Mouse (Mus musculus) embryonic facial prominence, embryonic 10.5 days (tissue): Measurements from ENCODE around the gene Acsm5. TPM values are rescaled to one million over a fixed set of nuclear protein-coding genes. Genes with fewer than 3 reads are reported as not detected.
A peak's percentile ranks its signal among the peaks of the same experiment; 100 is the strongest.

ENCODE experiments used
- DNase-seq: peaks from one replicate; pipeline ENCODE4 v3.0.0-alpha.2; 2017; ENCODE audit warnings: low spot score
- H3K27ac ChIP-seq: fragments of 300-500 bp; sonication (generic); replicated peaks from 2 replicates; pipeline ENCODE4 v1.5.1; 2016; ENCODE audit warnings: mild to moderate bottlenecking
- H3K27me3 ChIP-seq: fragments of 300-500 bp; sonication (generic); replicated peaks from 2 replicates; pipeline ENCODE4 v1.6.1; 2016; ENCODE audit warnings: low read depth, mild to moderate bottlenecking; ENCODE audit not compliant: poor library complexity, severe bottlenecking
- H3K36me3 ChIP-seq: fragments of 300-500 bp; sonication (generic); replicated peaks from 2 replicates; pipeline ENCODE4 v1.6.1; 2016; ENCODE audit warnings: mild to moderate bottlenecking, moderate library complexity
- H3K4me1 ChIP-seq: fragments of 300-500 bp; sonication (generic); 2 replicates; pipeline ENCODE4 v1.6.1; 2016
- H3K4me3 ChIP-seq: fragments of 300-500 bp; sonication (generic); 2 replicates; pipeline ENCODE4 v1.5.1; 2016; ENCODE audit warnings: mild to moderate bottlenecking, moderate library complexity
- H3K9me3 ChIP-seq: fragments of 300-500 bp; sonication (generic); 2 replicates; pipeline ENCODE4 v1.6.1; 2016; ENCODE audit warnings: mild to moderate bottlenecking
- WGBS: fragments of 180-500 bp; shearing (Covaris S2); methylation state at CpG from one replicate; pipeline ENCODE4 v1.1.7; 2016; 5-methylcytosine and 5-hydroxymethylcytosine counted together
- polyA plus RNA-seq: library from polyadenylated mRNA; unstranded; fragments of >200 nt; fragmentation: Nextera tagmentation; extraction: Ambion mirVana; gene quantifications from 2 replicates; pipeline ENCODE4 v1.2.1, GENCODE M21; 2016

Acsm5 gene
- not detected in 2 replicates for polyA plus RNA-seq

DNA sequence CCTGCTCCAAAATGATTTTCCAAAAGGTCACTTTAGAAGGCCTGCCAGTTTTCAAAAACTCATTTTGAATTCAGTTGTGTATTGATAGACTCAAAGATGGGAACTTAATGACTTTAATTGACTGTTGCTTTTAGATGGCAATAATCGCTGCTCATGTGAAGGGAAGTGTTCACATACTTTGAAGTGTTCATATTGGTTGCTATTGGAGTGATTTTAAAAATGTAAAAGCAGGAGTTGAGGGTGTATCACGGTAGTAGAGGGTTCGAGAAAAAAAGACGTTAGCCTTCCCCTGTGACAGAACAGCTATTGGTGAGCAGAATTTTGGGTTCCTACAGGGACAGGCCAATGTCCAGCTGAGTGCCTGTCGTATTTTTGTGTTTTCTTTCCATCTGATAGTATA lies at the start of gene Acsm5:
TSS of gene Acsm5 (plus strand) at position 301 of the 400 bp plus-strand sequence.
- WGBS: 74% methylated on average over 5 of the region's 5 CpGs
- Histone ChIP-seq H3K9me3 (no peaks in the 10 kb centered on the region), H3K27ac (no peak within 1 kb of the TSS), H3K4me1 (no peaks in the 10 kb centered on the region), H3K4me3 (no peak within 1 kb of the TSS), H3K36me3 (no peaks in the 10 kb centered on the region), H3K27me3 (no peaks in the 10 kb centered on the region)
- DNase-seq: no peak

DNA sequence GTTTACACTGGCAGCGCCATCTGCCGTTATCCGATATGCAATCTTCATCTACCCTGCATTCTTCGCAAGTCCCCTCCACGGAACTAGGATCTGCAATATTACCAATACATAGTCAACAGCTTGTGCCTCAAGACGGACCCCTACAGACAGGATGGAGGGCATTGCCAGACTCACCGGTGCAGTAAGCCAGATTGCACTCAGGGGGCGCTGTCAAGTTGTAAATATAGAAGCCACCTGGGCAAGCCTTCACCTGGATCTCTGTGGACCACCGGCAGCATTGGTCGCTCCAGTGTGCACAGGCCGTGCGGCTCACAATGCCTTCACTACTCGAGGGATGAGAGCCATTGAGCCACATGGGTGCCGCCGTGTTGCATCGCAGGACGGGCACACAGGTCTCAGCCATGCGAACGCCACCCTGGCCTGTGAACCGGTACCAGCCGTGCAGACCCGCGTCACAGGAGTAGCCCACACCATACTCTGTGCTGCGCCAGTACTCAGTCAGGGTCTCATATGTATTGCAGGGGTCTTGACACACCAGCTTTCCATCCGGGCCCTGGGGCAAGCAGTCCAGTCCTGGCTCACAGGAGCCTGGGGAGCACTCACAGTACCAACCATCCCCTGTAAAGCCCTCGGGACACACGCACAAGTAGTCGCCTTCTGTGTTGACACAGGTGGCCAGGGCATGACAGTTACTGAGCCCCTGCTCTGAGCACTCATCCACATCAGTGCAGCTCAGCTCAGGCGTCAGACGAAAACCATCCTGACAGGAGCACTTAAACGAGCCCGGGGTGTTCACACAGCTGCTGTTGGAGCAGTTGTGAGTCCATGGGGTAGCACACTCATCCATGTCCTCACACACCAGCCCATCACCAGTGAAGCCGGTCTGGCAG lies 42.5 kb upstream of the Acsm5 start:
- no peaks in the 10 kb centered on the region for H3K9me3 ChIP-seq
- WGBS: 76% methylated on average over 33 of the region's 33 CpGs

DNA sequence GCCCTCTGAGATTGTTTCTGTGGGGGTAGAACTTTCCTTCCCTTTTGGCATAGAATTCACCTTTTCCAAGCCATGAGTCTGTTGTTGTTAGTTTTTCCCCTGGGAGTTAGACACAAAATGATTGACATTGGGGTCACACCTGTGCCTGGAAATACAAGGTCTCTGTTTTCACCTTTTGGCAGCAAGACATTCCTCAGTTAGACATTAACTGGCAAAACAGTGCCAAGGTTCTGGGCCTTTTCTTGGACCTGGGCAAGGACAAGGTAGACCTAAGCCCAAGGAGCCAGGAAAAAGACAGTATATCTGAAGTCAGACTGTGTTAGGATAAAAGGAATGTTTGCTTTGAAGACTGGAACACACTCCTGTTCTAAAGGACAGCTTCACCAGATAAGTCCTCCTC lies 40.0 kb upstream of the Acsm5 start, which contains the start of gene Umod:
TSS of gene Umod (minus strand) at position 27 of the 400 bp plus-strand sequence.
- no peak within 1 kb of the TSS for H3K4me3 ChIP-seq
- no peak within 1 kb of the TSS for H3K27ac ChIP-seq
- no peaks in the 10 kb centered on the region for H3K4me1 ChIP-seq
- H3K9me3 ChIP-seq: no peaks in the 10 kb centered on the region
- DNase-seq: no peak
- H3K27me3 ChIP-seq: no peaks in the 10 kb centered on the region
- no peaks in the 10 kb centered on the region for H3K36me3 ChIP-seq

More for the DNA sequence above, 42.5 kb upstream of the Acsm5 start:
- H3K4me1 ChIP-seq: no peaks in the 10 kb centered on the region
- H3K4me3 ChIP-seq: no peak overlapping the region
- no peak for DNase-seq
- no peaks in the 10 kb centered on the region for H3K27me3 ChIP-seq
- no peak overlapping the region for H3K27ac ChIP-seq
- H3K36me3 ChIP-seq: no peaks in the 10 kb centered on the region

DNA sequence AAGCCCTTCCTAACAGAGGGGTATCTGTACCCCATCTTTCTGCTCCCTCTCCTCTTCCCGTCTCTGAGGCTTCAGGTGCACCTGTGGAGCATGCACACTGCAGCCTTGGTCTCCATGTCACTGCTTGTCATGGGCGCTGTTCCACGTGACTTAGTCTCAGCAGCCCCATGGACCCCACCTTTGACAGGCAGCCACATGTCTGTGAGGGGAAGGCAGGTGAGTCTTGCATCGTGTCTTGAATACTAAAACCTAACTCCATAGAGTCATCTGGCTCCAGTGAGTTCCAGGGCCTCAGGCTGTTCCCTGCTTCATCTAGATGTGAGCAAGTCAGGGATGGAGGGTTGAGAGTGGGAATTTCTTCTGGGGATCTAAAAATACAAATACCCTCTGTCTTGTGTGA lies 35.1 kb upstream of the Acsm5 start:
- 81% methylated on average over 4 of the region's 4 CpGs for WGBS
- no peak overlapping the region for H3K27ac ChIP-seq
- H3K4me1 ChIP-seq: no peaks in the 10 kb centered on the region
- no peak for DNase-seq
- no peaks in the 10 kb centered on the region for H3K36me3 ChIP-seq
- H3K27me3 ChIP-seq: no peaks in the 10 kb centered on the region
- H3K4me3 ChIP-seq: no peak overlapping the region
- H3K9me3 ChIP-seq: no peaks in the 10 kb centered on the region

DNA sequence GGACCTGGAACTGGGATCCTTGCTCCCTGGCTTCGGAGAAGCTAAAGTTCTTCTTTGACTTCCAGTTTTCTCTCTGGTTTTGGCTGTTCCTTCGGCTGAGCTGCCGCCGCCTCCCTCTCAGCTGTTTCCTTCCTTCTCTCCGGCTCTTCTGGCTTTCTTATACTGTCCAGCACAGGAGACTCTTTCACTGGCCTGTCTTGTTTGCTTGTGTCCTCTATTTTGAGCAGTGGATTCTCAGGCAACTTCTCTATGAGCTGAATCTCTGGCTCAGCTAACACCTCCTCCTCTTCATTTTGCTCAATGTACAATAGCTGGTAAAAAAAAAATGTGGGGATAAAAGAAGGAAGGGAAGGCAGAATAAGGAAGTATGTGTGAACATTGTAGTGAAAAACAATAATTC lies 32.6 kb upstream of the Acsm5 start:
- DNase-seq: no peak
- Histone ChIP-seq H3K4me1 (no peaks in the 10 kb centered on the region), H3K4me3 (no peak overlapping the region), H3K36me3 (no peaks in the 10 kb centered on the region), H3K27ac (no peak overlapping the region), H3K27me3 (no peaks in the 10 kb centered on the region), H3K9me3 (no peaks in the 10 kb centered on the region)
- 87% methylated on average over 5 of the region's 5 CpGs for WGBS

DNA sequence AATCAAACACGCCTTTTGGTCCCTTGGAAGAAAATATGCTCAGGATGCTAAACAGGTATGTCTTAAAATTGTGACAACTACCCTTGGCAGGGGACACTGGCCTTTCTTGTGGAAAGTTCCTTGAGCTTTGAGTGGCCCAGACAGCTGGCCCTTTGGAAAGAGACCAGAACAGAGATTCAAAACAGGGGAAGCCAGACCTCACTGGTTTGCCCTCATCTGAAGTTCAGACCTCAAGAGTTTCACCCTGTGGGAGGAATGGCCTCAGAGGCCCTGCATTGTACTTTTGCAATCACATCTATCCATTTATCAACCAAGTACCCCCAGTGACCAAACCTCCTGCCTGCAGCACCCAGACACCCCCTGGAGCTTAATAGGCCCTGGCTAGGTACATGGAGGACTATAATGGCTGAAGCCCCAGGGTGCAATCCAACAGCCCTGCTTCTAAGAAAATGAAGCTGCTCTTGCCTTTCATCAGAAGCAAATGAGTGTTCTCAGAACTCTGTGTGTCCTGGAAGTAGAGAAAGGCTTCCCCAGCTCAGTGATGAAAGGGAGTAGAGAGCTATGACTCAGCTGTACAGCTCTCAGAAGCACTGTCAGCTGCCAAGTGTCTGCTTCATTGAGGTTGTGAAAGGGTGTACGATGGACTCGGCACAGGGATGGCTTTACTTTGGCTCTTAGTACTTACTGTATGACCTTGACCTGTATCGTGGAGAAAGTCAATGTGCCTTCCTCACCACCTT lies 29.1 kb upstream of the Acsm5 start:
- Histone ChIP-seq H3K9me3 (no peaks in the 10 kb centered on the region), H3K27ac (no peak overlapping the region), H3K4me1 (no peaks in the 10 kb centered on the region), H3K36me3 (no peaks in the 10 kb centered on the region), H3K4me3 (no peak overlapping the region), H3K27me3 (no peaks in the 10 kb centered on the region)
- DNase-seq: no peak
- WGBS: 89% methylated on average over 4 of the region's 4 CpGs

DNA sequence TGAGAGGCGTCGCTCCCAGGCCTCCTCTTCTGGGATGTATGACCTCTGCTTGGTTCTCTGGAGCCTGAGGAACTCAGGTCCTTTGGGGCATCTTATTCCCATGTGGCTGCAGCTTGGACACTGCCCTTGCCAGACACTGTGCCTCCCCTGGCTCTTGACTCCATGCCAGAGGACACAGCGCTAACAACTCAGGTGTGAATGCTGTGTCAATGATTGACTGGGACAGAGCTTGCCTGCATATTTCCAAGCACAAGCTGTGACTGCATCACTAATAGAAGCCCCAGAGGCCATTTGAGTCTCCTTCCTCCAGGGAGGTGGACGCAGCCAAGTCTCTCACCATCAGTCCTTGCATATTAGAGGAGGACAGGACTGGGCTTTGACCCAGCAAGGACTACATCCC lies 8.1 kb upstream of the Acsm5 start:
- H3K9me3 ChIP-seq: no peaks in the 10 kb centered on the region
- H3K27me3 ChIP-seq: no peaks in the 10 kb centered on the region
- DNase-seq: no peak
- no peaks in the 10 kb centered on the region for H3K4me1 ChIP-seq
- H3K36me3 ChIP-seq: no peaks in the 10 kb centered on the region
- no peak overlapping the region for H3K27ac ChIP-seq
- 85% methylated on average over 4 of the region's 4 CpGs for WGBS
- H3K4me3 ChIP-seq: no peak overlapping the region

DNA sequence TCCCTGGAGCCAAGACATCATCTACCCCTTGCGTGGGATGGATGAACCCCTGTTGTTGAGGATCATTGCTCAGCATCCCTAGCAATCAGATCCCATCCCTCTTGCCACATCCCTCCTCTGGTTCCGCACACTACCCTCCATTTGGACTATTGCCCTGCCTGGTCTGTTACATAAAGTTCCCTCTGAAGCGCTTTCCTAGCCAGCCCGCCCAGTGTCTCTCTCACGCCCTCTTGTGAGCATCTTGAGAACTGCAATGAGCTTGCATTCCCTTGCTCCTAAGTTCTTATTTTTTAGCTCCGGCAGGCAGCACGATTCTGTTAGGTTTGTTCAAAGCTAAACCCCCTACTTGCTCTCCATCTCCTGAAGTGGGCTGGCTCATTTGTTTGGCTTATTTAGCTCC lies 6.2 kb upstream of the Acsm5 start:
- 35% methylated on average over 7 of the region's 7 CpGs for WGBS
- H3K9me3 ChIP-seq: no peaks in the 10 kb centered on the region
- H3K36me3 ChIP-seq: no peaks in the 10 kb centered on the region
- peak; percentile 56 for DNase-seq
- no peak overlapping the region for H3K4me3 ChIP-seq
- no peaks in the 10 kb centered on the region for H3K27me3 ChIP-seq
- H3K27ac ChIP-seq: no peak overlapping the region
- H3K4me1 ChIP-seq: no peaks in the 10 kb centered on the region

DNA sequence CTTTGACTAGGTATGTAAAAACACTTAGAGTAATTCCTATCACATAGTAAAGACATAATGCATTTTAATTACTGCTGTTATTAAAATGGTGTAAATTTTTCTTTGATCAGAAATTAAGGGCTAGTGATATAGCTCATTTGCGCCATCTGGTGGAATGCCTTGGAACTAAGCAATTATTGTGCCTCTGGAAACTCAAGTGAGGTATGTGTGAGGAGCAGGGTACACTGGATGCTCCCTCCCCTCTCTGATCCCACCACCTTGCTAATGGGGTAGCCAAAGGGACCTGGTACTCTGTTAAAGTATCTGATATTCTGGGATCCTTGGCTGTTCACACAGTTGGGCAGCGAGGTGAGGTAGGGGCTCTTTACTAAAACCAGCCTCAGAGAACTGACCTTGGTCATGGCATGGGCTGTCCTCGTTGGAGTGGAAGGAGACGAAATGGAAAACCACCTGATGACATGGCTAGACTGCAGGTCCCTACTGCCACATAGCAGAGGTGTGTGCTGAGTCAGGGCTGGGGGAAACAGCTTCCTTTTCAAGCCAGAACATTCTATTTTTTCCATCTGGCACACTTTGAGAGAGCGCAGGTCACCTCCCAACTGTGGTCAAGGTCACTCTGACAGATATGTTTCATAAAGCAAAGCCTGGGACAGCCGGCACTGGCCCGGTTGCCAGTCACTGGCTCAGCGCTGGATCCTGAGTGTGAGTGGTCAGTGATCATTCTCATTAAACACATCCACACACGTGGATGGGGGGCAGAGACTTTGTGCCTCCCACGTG lies 3.6 kb upstream of the Acsm5 start:
- no peaks in the 10 kb centered on the region for H3K4me1 ChIP-seq
- no peak overlapping the region for H3K4me3 ChIP-seq
- no peaks in the 10 kb centered on the region for H3K27me3 ChIP-seq
- WGBS: 71% methylated on average over 10 of the region's 10 CpGs
- no peaks in the 10 kb centered on the region for H3K9me3 ChIP-seq
- no peaks in the 10 kb centered on the region for H3K36me3 ChIP-seq
- peak; percentile 32 for DNase-seq
- no peak overlapping the region for H3K27ac ChIP-seq

DNA sequence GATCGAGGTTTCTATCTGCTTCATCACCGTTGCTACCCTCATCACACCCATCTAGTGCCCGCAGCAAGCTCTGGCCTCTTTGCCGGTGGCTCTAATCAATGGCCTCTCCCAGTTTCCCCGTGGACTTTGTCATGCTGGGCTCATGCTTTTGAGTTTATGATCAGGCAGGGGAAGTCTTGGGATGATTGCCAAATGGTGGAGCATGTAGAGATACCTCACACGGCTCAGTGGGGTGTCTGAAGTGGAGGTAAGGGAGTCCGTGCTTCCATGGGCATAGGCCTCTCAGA lies 3.0 kb upstream of the Acsm5 start:
- H3K27ac ChIP-seq: no peak overlapping the region
- no peaks in the 10 kb centered on the region for H3K27me3 ChIP-seq
- H3K36me3 ChIP-seq: no peaks in the 10 kb centered on the region
- H3K4me3 ChIP-seq: no peak overlapping the region
- WGBS: 85% methylated on average over 7 of the region's 7 CpGs
- H3K9me3 ChIP-seq: no peaks in the 10 kb centered on the region
- no peak for DNase-seq
- H3K4me1 ChIP-seq: no peaks in the 10 kb centered on the region

DNA sequence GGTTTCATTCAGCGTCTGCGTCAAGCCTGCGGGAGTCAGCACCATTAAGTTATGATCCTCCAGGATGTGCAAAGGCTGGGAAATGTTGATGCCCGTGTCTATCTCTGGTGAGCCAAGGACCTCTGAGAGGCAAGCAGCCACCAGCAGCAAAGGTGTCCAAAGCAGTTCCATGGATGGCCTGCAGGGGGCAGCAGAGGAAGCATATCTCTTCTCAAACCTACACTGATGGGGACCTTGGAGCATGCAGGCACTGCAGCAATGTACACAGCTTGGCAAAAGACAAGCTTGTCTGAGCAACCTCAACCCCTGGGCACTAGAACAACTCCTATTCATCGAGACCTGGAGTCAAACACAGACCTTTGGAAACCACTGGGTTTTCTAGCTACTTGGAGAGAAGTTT lies 391 bp downstream of the Acsm5 start:
- 50% methylated on average over 5 of the region's 5 CpGs for WGBS
- H3K36me3 ChIP-seq: no peaks in the 10 kb centered on the region
- no peak overlapping the region for H3K27ac ChIP-seq
- no peaks in the 10 kb centered on the region for H3K27me3 ChIP-seq
- H3K4me3 ChIP-seq: no peak overlapping the region
- no peaks in the 10 kb centered on the region for H3K4me1 ChIP-seq
- peak; percentile 75 for DNase-seq
- H3K9me3 ChIP-seq: no peaks in the 10 kb centered on the region

DNA sequence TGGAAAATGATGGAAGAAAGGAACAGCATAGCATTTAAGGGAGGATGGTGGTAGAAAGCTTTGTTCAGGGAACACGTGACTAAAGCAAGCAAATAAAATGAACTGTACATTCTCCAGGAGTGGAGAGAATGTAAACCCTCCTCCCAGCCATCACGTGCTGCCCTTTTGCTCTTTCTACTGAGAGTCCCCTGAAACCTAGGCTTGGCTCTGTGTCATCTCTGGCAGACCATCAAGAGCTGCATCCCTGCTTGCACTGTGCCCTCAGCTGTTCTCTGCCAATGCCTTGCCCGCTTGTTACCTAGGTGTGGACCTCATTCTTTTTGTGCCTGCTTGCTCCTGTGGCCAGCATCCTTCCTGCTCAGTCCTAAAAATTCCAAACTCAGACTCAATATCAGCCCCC lies 2.6 kb downstream of the Acsm5 start:
- 86% methylated on average over 3 of the region's 3 CpGs for WGBS
- Histone ChIP-seq H3K4me1 (peaks cover 6% of the 10 kb centered on the region; the same call in 1 of the 2 replicates), H3K27ac (no peak overlapping the region), H3K36me3 (no peaks in the 10 kb centered on the region), H3K4me3 (no peak overlapping the region), H3K9me3 (no peaks in the 10 kb centered on the region), H3K27me3 (no peaks in the 10 kb centered on the region)
- DNase-seq: no peak
